Mouse (Mus musculus) stomach, postnatal 0 days (tissue): ENCODE measurements at regions not wholly inside any gene's neighbourhood (a gene's known extent, or its start where the extent isn't known, plus 50 kb on each side); places are given as distances from the start of the nearest gene placed in this dataset.

ENCODE experiments used
- CTCF ChIP-seq: IDR thresholded peaks from 2 replicates; pipeline ENCODE4 v1.5.1; 2016; ENCODE audit warnings: antibody characterized with exemption, low read depth, mild to moderate bottlenecking, moderate library complexity
- EP300 ChIP-seq: optimal IDR thresholded peaks from 2 replicates; pipeline ENCODE3; 2016; ENCODE audit warnings: antibody characterized with exemption

DNA sequence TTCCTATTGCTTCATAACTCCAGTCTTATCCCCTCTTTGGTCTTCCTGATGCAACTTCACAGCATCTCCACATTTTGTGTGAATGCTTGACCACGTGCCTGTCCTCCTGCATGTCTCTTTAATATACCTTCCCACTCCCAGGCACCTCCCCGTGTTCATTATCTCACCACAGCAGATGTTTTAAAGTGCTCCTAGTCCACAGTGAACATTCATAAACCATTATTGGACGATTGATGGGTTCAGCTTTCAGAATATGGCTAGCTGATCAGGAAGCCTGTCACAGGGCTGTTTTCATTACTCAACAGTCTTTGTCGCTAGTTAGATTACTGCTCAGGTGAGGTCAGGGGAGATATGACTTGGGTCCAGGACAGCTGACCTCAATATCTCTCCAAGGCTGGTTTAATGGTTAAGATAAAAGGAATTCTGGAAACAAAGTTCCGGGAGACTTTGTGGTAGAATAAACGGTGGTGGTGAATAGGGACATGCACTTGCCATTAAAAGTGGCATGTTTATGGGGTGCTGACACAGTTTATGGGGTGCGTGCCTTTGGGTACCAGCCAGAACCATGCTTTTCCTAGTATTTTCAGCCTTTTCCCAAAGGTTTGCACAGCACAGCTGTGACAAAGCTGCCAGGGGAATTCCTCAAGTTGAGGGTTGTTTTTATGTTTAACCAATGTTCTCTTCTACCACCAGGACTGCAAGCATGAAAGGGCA is 198.5 kb downstream of the Lnpk start:
- no peak for TF ChIP-seq CTCF
- TF ChIP-seq EP300, result no peak
